Mouse (Mus musculus): ENCODE measurements around the gene Faap20.

Faap20 gene

DNA sequence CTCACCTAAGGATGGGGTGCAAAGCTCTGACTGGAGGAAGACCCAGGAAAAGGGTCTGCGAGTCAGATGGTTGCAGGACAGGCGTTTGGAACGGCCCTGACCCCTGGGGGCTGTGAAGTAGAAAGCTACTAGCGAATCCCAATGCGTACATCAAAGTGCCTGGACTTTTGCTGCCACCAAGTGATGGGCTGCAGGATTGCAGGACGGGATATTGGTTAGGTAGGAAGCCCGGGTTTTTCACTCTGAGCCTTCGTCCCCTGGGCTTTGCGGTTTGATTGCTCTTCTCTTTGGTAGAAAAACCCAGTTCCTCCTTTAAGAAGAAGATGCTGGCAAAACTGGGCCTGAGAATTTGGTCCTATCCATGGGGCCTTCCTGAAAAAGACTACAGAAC, 350 bp upstream of the Faap20 start:
- DNase-seq = peak; percentile 93 to 98

GRCm38 (mm10) chr4:155250361-155251117, 937 bp downstream of the Faap20 start:
- DNase-seq = peak; percentile 65 to 88

GRCm38 (mm10) chr4:155251147-155251546, 1.5 kb downstream of the Faap20 start:
- no peak for DNase-seq

- DNase-seq = no peak
These were observed 2.7 kb downstream of the Faap20 start for GRCm38 (mm10) chr4:155252253-155252652.

DNA sequence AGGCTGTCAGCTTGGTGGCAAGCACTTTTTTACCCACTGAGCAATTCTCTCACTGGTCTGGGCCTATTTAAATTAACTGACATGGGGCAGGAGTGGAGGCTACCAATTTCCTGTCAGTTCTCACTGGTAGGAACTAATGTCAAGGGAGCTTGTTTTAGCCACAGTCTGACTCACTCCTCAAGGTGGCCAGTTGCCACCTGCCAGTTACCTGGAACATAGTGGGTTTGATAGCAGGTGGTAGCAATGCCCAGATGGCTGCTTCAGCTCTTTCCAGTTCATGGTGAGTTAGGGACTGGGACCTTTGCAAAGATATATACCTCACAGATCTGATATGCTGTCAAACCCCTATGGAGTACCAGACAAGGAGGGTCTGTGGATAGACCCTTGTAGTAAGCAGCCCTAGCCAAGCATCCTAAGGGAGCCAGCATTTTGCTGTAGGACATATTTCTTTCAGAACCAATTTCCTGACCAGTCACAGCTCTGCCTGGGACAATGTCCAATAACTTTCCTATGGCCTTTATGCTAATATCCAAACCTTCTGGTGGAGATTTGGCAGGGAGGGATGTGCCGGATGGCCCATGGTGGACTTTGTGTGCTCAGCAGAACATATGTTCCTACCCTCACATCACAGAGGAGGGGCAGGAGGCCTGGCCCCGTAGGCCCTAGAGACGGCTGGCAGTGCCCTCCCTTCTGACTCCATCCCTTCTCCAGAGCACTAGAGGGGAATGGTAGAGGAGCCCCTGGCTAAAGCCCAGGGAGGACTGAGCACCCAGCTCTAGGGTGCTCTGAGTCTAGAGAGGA, 15.1 kb downstream of the Faap20 start:
- no peak for DNase-seq

- peak in 1 of 2 experiments; percentile 30 for DNase-seq
These were observed 17.5 kb downstream of the Faap20 start for GRCm38 (mm10) chr4:155267047-155267543.

DNA sequence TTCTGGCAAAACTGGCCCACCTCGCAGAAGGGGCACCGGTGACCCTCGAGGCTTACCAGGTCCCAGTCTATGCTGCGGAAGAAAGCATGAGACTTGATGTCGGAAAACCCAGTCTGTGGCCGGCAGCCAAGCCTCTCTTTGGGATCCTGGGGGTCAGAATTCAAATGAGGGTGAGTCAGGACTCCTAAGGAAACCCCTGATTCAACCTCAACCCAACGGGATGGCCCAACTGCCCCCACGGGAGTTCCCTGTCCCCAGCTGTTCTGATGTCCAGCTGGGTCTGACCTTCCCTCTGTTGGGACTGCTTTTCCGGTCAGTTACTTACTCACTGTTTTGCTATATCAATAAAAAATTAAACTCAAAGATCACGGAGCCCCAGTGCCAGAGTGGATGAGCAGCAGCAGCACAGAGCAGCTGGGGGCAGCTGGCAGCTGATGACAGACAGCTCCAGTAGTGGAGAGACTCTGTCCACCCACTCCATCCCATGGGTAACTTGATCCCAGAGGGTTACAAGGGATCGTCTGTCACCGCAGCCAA, 18.1 kb downstream of the Faap20 start:
- peak in 1 of 2 experiments; percentile 46 for DNase-seq

GRCm38 (mm10) chr4:155268382-155268781, 18.8 kb downstream of the Faap20 start:
- peak; percentile 75 to 81 for DNase-seq

DNA sequence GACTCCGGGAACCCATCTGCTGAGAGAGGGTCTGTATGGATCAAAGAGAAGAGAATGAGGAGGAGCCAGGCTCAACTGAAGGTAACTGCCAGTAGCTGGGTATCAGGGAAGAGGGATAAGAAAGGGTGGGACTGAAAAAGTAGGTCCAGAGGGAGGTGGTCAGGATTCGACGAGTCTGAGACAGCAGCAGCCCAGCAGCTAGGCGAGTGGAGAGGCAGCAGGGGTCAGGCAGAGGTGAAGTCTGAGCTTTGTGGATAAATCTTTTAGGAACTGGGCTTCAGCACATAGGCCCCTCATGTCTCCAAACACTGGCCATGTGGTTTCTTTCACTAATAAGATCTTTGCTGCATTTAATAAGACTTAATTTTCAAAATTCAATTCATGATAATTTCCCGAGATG, 24.8 kb downstream of the Faap20 start:
- DNase-seq = no peak

GRCm38 (mm10) chr4:155274851-155275250, 25.2 kb downstream of the Faap20 start:
- DNase-seq = no peak

- DNase-seq = no peak
These were observed 28.4 kb downstream of the Faap20 start for GRCm38 (mm10) chr4:155277963-155278362.

- no peak for DNase-seq
These were observed 29.5 kb downstream of the Faap20 start for GRCm38 (mm10) chr4:155279054-155279453.

DNA sequence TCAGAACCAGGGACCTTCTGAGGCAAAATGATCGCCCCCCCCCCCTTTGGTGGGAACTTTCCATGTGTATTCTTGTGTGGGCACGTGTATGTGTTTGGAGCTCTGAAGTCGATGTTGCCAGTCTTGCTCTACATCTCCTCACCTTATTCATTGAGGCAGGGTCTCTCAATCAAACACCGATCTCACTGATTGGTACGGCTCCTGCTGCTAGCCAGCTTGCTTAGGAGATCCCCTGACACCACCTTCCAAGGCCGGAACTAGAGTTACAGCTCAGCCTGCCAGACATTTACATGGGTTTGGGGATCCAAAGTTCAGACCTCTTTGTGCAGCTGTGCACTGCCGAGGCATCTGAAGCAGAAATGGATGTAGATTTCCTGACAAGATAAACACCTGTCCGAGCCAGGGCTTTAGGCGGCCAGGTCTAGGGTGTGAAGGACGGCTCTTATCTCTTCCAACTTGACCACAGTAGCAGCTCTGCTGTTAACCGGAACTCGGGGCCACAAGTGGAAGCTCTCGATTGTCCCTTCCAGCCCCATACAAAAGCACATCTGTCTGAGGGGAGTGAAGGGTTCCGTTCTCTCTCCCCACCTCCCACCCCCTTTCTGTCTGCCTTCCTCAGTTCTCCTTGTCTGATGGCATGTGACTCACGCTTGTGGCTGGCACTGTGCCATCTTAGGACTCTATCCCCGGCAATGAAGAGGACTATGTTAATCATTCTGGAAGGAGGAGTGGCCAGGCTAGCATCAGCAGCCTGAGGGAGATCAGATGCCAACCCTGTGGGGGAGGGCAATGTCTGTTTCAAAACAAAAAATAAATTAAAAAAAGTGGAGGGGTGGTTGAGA, 30.5 kb downstream of the Faap20 start:
- peak; percentile 71 to 78 for DNase-seq

DNA sequence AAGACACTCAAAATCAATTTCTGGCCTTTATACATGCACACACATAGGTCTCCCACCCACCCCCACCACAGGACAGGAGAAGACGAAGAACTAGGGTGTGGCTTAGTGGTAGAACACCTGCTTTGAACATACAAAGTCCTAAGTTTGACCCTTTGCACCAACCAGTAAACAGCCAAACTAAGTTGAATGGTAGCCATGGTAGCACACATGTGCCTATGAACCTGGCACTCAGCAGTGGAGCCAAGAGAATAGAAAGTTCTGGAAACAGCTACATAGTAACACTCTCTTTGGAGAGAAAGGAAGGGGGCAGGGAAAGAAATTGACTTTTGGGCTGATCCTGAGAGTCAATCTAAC, 31.1 kb downstream of the Faap20 start:
- no peak for DNase-seq

DNA sequence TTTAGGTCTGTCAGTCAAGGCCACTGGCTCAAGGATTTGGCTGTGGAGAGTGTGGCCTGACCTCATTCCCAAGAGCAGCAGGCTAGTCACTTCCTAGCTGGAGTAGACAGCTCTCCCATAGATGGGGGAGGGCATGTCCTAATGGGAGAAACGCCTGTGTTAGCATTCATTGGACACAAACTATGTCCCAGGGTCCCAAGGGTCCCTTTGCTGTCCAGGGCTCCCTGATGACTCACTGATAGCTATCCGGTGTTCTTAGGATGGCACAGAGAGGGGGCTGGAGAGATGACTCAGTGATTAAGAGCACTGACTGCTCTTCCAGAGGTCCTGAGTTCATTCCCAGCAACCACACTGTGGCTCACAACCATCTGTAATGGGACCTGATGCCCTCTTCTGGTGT, 31.6 kb downstream of the Faap20 start:
- no peak for DNase-seq

DNA sequence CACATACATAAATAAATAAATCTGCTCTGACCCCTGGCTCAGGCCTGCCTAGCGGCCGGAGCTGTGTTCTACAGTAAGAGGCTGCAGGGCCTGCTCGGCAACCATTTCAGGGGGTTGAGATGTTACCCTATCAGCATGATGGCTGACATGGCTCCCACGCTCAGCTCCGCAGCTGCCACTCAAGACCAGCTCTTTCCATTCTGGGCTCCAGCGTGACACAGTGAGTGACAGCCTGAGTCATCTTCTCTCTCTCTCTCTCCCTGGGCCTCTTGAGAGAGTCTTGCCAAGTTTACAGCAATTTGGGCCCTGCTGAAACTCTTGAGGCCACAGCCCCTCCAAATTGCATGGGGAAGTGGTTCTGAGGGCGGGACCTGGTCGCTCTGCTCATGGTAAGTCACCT, 32.0 kb downstream of the Faap20 start:
- DNase-seq = no peak

DNA sequence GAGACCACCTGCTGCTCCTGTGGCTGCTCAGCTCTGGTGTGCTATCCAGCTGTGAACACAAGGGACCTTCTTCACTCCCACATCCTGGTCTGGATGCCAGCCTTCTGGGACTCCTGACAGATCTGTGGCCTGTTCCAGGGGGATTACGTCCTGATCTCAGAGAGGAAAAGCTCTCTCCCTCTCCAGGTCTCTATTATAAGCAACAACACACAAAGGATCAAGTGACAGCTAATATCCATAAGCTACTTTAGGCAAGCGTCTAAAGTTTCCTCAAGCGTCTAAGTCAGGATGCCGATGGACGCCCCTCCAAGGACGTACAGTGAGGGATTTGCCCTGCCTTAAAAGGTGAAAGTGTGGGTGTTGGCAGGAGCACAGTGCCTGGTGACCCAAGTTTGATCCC, 32.6 kb downstream of the Faap20 start:
- no peak for DNase-seq

DNA sequence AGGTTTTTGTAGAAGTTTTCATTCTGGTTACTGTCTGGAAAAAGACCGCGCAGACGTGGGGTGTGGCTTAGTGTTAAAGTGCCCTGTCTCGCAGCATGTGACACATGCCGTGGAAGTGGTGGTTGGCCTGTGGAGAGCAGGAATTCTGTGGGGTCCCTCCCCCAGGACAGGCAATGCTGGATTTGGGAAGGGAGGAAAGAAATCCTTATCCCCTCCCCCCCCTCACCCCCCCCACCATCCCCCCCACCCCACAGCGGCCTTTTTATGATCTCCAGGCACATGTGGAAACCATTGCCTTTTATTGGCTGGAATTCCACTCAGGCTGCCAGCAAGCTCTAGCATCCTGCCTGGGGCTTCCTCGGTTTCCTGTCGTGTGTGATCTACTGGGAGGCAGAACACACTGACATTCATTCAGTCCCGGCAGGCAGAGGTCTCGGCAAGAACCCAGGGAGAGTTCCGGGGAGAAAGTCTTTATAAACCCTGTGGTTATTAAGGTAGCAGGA, 33.5 kb downstream of the Faap20 start:
- DNase-seq = peak; percentile 38 to 65

DNA sequence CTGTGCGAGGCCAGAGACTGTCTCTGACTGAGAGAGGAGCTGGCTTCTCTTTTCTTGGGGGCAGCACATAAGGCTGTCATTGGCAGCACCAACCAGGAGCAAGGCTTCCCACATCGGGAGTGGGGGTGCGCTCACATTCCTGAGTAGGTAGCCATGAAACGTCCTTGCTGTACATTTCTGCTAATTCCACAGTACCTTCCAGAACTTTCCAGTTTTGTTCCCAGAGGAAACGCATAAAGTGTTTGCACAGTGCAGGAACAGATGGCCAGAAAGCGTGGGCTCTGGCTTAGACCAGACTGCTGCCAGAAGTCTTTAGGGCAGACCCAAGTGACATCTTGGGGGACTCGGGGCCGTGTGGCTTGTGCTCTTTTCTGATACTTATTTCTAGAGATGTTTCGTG, 34.0 kb downstream of the Faap20 start:
- DNase-seq = no peak

- DNase-seq = no peak
These were observed 35.1 kb downstream of the Faap20 start for GRCm38 (mm10) chr4:155284521-155285379.

DNA sequence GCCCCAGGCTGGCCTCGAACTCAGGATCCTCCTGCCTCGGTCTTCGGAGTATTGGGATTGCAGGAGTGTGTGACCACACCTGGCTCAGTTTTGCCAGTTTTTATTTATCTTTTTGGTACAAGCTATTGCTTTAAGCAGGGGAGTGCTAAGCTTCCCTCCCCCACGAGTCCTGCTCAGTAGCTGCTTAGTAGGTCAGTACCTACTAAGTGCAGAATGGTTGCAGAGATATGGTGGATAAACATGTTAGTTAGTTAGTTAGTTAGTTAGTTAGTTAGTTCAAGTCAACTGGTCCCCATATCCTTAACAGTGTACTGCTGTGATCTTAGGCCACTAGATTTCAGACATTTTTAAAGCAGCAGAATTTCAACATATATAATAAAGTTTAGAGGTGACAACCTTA, 36.5 kb downstream of the Faap20 start:
- no peak for DNase-seq

GRCm38 (mm10) chr4:155287713-155288112, 38.1 kb downstream of the Faap20 start:
- no peak for DNase-seq
